In the genomic region with DNA sequence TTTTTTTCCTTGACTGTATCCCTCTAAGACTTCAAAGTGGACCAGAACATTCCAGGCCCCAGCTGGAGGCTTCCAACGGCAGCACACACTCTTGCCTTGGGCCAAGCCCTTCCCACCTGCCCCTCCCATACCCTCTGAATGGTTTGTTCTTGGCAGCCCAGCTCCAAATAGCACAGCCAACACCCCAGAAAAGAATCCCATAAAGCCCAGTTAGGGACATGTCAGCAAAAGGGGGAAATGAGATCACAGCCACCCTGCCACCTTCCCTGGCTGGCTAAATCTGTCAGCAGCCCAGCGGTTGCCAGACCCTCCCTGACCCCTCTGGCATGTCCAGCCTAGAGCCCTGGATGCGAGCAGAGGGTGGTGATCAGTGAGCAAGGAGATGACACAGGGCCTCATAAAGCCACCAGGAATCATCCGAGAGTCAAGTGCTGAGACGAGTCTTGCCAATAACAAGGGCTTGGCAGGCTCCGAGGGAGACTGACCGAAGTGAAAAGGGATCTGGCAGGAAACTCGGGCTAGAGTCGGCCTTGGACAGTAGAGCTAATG, we compare ENCODE assay signal across 8 mouse cellular contexts.
DNase-seq lines count a peak whose midpoint lies in the region; ATAC-seq and TF ChIP-seq lines count a peak whose summit lies in the region.

No protein-coding gene starts in this region.

- no peak overlapping the region for H3K4me3 ChIP-seq in limb, embryonic 13.5 days
- no peak overlapping the region for H3K4me3 ChIP-seq in limb, embryonic 10.5 days
- H3K4me3 ChIP-seq in stomach, postnatal 0 days (ENCODE audit: low read depth, low read length) = no peak overlapping the region

- DNase-seq in limb, embryonic 10.5 days (ENCODE audit: low spot score) = no peak
- peak; percentile 13 for DNase-seq in cerebellum, adult 9-11 months
- peak; percentile 83 for DNase-seq in heart, postnatal 25 days (ENCODE audit: low spot score)
- peak; percentile 56 for DNase-seq in stomach, postnatal 0 days (ENCODE audit: low spot score)
- no peak for DNase-seq in thymus, postnatal 36 days
- DNase-seq in embryo, embryonic 9.5 days (ENCODE audit: extremely low spot score) = no peak
- no peak for DNase-seq in thymus, postnatal 4 days

- H3K4me2 ChIP-seq in limb, embryonic 13.5 days (replicated peaks) = no peak overlapping the region
- H3K4me2 ChIP-seq in stomach, postnatal 0 days (replicated peaks; ENCODE audit: low read depth) = no peak overlapping the region

- H3K4me1 ChIP-seq in limb, embryonic 13.5 days = peaks cover 13% of the 10 kb centered on the region
- peaks cover 5% of the 10 kb centered on the region for H3K4me1 ChIP-seq in limb, embryonic 10.5 days
- 0 out of 2 replicates have a peak, but pooled peaks cover 2% of the 10 kb centered on the region for H3K4me1 ChIP-seq in stomach, postnatal 0 days (replicated peaks; ENCODE audit: control insufficient read depth, insufficient read depth)

- H3K9ac ChIP-seq in limb, embryonic 13.5 days = no peak overlapping the region
- no peak overlapping the region for H3K9ac ChIP-seq in stomach, postnatal 0 days (ENCODE audit: low read length)

- peak; percentile 72; the same call in 1 of the 2 replicates for ATAC-seq in limb, embryonic 13.5 days (ENCODE audit: low FRiP score, low read depth)
- ATAC-seq in stomach, postnatal 0 days (ENCODE audit: low FRiP score, low TSS enrichment) = peak; percentile 86

- WGBS in limb, embryonic 13.5 days = 58% methylated on average over 9 of the region's 9 CpGs
- WGBS in limb, embryonic 10.5 days = 69% methylated on average over 9 of the region's 9 CpGs
- 35% methylated on average over 9 of the region's 9 CpGs for WGBS in stomach, postnatal 0 days

- TF ChIP-seq EP300 in stomach, postnatal 0 days (optimal IDR thresholded peaks at IDR 0.05) = no peak

- TF ChIP-seq CTCF in stomach, postnatal 0 days (IDR thresholded peaks at IDR 0.05; ENCODE audit: low read depth) = no peak

- no peaks in the 10 kb centered on the region for H3K27me3 ChIP-seq in limb, embryonic 13.5 days
- no peaks in the 10 kb centered on the region for H3K27me3 ChIP-seq in limb, embryonic 10.5 days (ENCODE audit: low read depth, poor library complexity, severe bottlenecking)
- no peaks in the 10 kb centered on the region for H3K27me3 ChIP-seq in stomach, postnatal 0 days (ENCODE audit: control insufficient read depth, insufficient read depth, low read length)

- no peaks in the 10 kb centered on the region for H3K9me3 ChIP-seq in limb, embryonic 13.5 days
- no peaks in the 10 kb centered on the region for H3K9me3 ChIP-seq in limb, embryonic 10.5 days (replicated peaks)
- no peaks in the 10 kb centered on the region for H3K9me3 ChIP-seq in stomach, postnatal 0 days (ENCODE audit: control insufficient read depth, low read length)

- intact Hi-C loops in heart, postnatal 25 days (cut with DNase I) = loop anchor here (5.0 kb wide), 1 partner anchor 318 kb away; no protein-coding TSS in a partner anchor

- H3K36me3 ChIP-seq in limb, embryonic 13.5 days = no peaks in the 10 kb centered on the region
- no peaks in the 10 kb centered on the region for H3K36me3 ChIP-seq in limb, embryonic 10.5 days
- H3K36me3 ChIP-seq in stomach, postnatal 0 days (ENCODE audit: control insufficient read depth, insufficient read depth, low read length) = no peaks in the 10 kb centered on the region

- H3K27ac ChIP-seq in limb, embryonic 13.5 days = no peak overlapping the region
- no peak overlapping the region for H3K27ac ChIP-seq in limb, embryonic 10.5 days
- peak overlapping the region; percentile 35; the same call in 1 of the 2 replicates for H3K27ac ChIP-seq in stomach, postnatal 0 days (replicated peaks)

Comparison
In these comparisons a context has a peak if more than half of its experiments do, and no peak if none do; other contexts are left out.
1. DNase-seq: peak in cerebellum, adult 9-11 months (single experiment), heart, postnatal 25 days (single experiment) and stomach, postnatal 0 days (single experiment); none in limb, embryonic 10.5 days (single experiment), thymus, postnatal 36 days (0 of 2), embryo, embryonic 9.5 days (single experiment) and thymus, postnatal 4 days (single experiment).